Comparison of ENCODE assay signal across 8 mouse cellular contexts in genomic region chr2:163692873-163693612, GRCm38 (mm10). TPM values are rescaled to one million over a fixed set of nuclear protein-coding genes. Genes with fewer than 3 reads are reported as not detected.
DNase-seq lines count a peak whose midpoint lies in the region; ATAC-seq lines count a peak whose summit lies in the region.

No protein-coding gene starts in this region.

- H3K27me3 ChIP-seq in heart, embryonic 12.5 days (replicated peaks) = no peaks in the 10 kb centered on the region
- H3K27me3 ChIP-seq in embryonic facial prominence, embryonic 12.5 days = no peaks in the 10 kb centered on the region

- no peak overlapping the region for H3K4me3 ChIP-seq in heart, embryonic 12.5 days
- H3K4me3 ChIP-seq in embryonic facial prominence, embryonic 12.5 days = no peak overlapping the region

- no peak for ATAC-seq in heart, embryonic 12.5 days (ENCODE audit: insufficient number of reproducible peaks, low FRiP score)
- no peak for ATAC-seq in embryonic facial prominence, embryonic 12.5 days (ENCODE audit: insufficient number of reproducible peaks, insufficient read depth, low FRiP score, low TSS enrichment)

- WGBS in heart, embryonic 12.5 days = 29% methylated on average over 3 of the region's 3 CpGs
- 74% methylated on average over 3 of the region's 3 CpGs for WGBS in embryonic facial prominence, embryonic 12.5 days

- no peak overlapping the region for H3K9ac ChIP-seq in heart, embryonic 12.5 days
- no peak overlapping the region for H3K9ac ChIP-seq in embryonic facial prominence, embryonic 12.5 days

- no peaks in the 10 kb centered on the region for H3K9me3 ChIP-seq in heart, embryonic 12.5 days (replicated peaks)
- H3K9me3 ChIP-seq in embryonic facial prominence, embryonic 12.5 days = no peaks in the 10 kb centered on the region

- H3K4me1 ChIP-seq in heart, embryonic 12.5 days (replicated peaks) = peaks cover 93% of the 10 kb centered on the region
- H3K4me1 ChIP-seq in embryonic facial prominence, embryonic 12.5 days = peaks cover 11% of the 10 kb centered on the region

- H3K36me3 ChIP-seq in heart, embryonic 12.5 days = no peaks in the 10 kb centered on the region
- H3K36me3 ChIP-seq in embryonic facial prominence, embryonic 12.5 days = no peaks in the 10 kb centered on the region

- no peak overlapping the region for H3K4me2 ChIP-seq in heart, embryonic 12.5 days
- H3K4me2 ChIP-seq in embryonic facial prominence, embryonic 12.5 days (replicated peaks) = no peak overlapping the region

- intact Hi-C loops in heart, postnatal 10 days (cut with DNase I) = no loop called here

- H3K27ac ChIP-seq in heart, embryonic 12.5 days (ENCODE audit: poor library complexity, severe bottlenecking) = peak overlapping the region; percentile 85
- H3K27ac ChIP-seq in embryonic facial prominence, embryonic 12.5 days = peak overlapping the region; percentile 69; the same call in 1 of the 2 replicates

- DNase-seq in heart, postnatal 10 days = no peak
- DNase-seq in 3T3-L1 (ENCODE audit: low read depth, low spot score) = peak; percentile 54
- peak; percentile 43 for DNase-seq in liver
- DNase-seq in cerebellum, postnatal 4 days (ENCODE audit: low spot score in 2 of 2) = no peak
- no peak for DNase-seq in embryo, embryonic 9.5 days (ENCODE audit: extremely low spot score)
- DNase-seq in adrenal gland, adult 18-20 months (ENCODE audit: low spot score in 2 of 2) = no peak

RNA-seq across cellular contexts. Expression of gene Pkig, which starts 34.9 kb away (rescaled TPM):
- polyA plus RNA-seq in heart, embryonic 12.5 days (2016; fragmentation: Nextera tagmentation; extraction: Ambion mirVana) = 233 and 241 TPM in 2 replicates
- total RNA-seq in heart, postnatal 10 days (2021) = 100 to 1,000 TPM; 177 to 195 TPM
- 119 and 128 TPM in 2 replicates for polyA plus RNA-seq in embryonic facial prominence, embryonic 12.5 days (2016; fragmentation: Nextera tagmentation; extraction: Ambion mirVana)
- total RNA-seq in adrenal gland, adult 18-20 months (2021) = 10 to 100 TPM; 37.4 to 38.3 TPM

RNA-seq across cellular contexts. Expression of gene Serinc3, which starts 48.1 kb away (rescaled TPM):
- 67.7 and 76.7 TPM in 2 replicates for polyA plus RNA-seq in heart, embryonic 12.5 days (2016; fragmentation: Nextera tagmentation; extraction: Ambion mirVana)
- total RNA-seq in heart, postnatal 10 days (2021) = 100 to 1,000 TPM; 327 to 358 TPM
- polyA plus RNA-seq in embryonic facial prominence, embryonic 12.5 days (2016; fragmentation: Nextera tagmentation; extraction: Ambion mirVana) = 26.1 and 27.0 TPM in 2 replicates
- total RNA-seq in adrenal gland, adult 18-20 months (2021) = 100 to 1,000 TPM; 521 to 567 TPM

RNA-seq across cellular contexts. Expression of gene Ada, which starts 57.0 kb away (rescaled TPM):
- polyA plus RNA-seq in heart, embryonic 12.5 days (2016; fragmentation: Nextera tagmentation; extraction: Ambion mirVana) = 3.6 and 3.7 TPM in 2 replicates
- 1 to 10 TPM; 1.6 to 1.7 TPM for total RNA-seq in heart, postnatal 10 days (2021)
- polyA plus RNA-seq in embryonic facial prominence, embryonic 12.5 days (2016; fragmentation: Nextera tagmentation; extraction: Ambion mirVana) = 6.9 and 8.6 TPM in 2 replicates
- 1 to 10 TPM; 2.9 to 3.5 TPM for total RNA-seq in adrenal gland, adult 18-20 months (2021)

Comparison
In these comparisons a context has a peak if more than half of its experiments do, and no peak if none do; other contexts are left out.
1. DNase-seq: peak in 3T3-L1 (single experiment) and liver (single experiment); none in heart, postnatal 10 days (0 of 2), cerebellum, postnatal 4 days (0 of 2), embryo, embryonic 9.5 days (single experiment) and adrenal gland, adult 18-20 months (0 of 2).
2. RNA of gene Pkig, which starts 34.9 kb away (total RNA-seq): 177 to 195 TPM in heart, postnatal 10 days; 37.4 to 38.3 TPM in adrenal gland, adult 18-20 months; every median in the first group is over 4 times any median in the second.